Mouse (Mus musculus): ENCODE results near the gene Prpsap1. TPM values are rescaled to one million over a fixed set of nuclear protein-coding genes. Genes with fewer than 3 reads are reported as not detected.
A peak's percentile ranks its signal among the peaks of the same experiment; 100 is the strongest.

Prpsap1 gene
- 114 and 119 TPM in 2 replicates for polyA plus RNA-seq (2012; rRNA removed)

- DNase-seq (ENCODE audit: extremely low spot score in 1 of 2, low spot score in 1 of 2) = no peak
Observed at GRCm38 (mm10) chr11:116493795-116494252, at the start of gene Prpsap1. Gene Prpsap1, minus strand, starts transcription at chr11:116494202.

- peak in 1 of 2 experiments; percentile 65 for DNase-seq (ENCODE audit: extremely low spot score in 1 of 2, low spot score in 1 of 2)
Observed at GRCm38 (mm10) chr11:116543110-116543509, 49.1 kb upstream of the Prpsap1 start.

GRCm38 (mm10) chr11:116541183-116541582 lies 47.2 kb upstream of the Prpsap1 start:
- DNase-seq (ENCODE audit: extremely low spot score in 1 of 2, low spot score in 1 of 2) = no peak

- DNase-seq (ENCODE audit: extremely low spot score in 1 of 2, low spot score in 1 of 2) = no peak
Observed at GRCm38 (mm10) chr11:116538142-116538735, 44.2 kb upstream of the Prpsap1 start.

- DNase-seq (ENCODE audit: extremely low spot score in 1 of 2, low spot score in 1 of 2) = no peak
Observed at GRCm38 (mm10) chr11:116537388-116537787, 43.4 kb upstream of the Prpsap1 start.

GRCm38 (mm10) chr11:116536685-116537084 lies 42.7 kb upstream of the Prpsap1 start:
- DNase-seq (ENCODE audit: extremely low spot score in 1 of 2, low spot score in 1 of 2) = no peak

- DNase-seq (ENCODE audit: extremely low spot score in 1 of 2, low spot score in 1 of 2) = peak in 1 of 2 experiments; percentile 84
Observed at GRCm38 (mm10) chr11:116534154-116534865, 40.3 kb upstream of the Prpsap1 start.

GRCm38 (mm10) chr11:116533341-116534153 lies 39.5 kb upstream of the Prpsap1 start:
- no peak for DNase-seq (ENCODE audit: extremely low spot score in 1 of 2, low spot score in 1 of 2)

GRCm38 (mm10) chr11:116532810-116533338 lies 38.9 kb upstream of the Prpsap1 start:
- no peak for DNase-seq (ENCODE audit: extremely low spot score in 1 of 2, low spot score in 1 of 2)

- DNase-seq (ENCODE audit: extremely low spot score in 1 of 2, low spot score in 1 of 2) = no peak
Observed at GRCm38 (mm10) chr11:116532262-116532809, 38.3 kb upstream of the Prpsap1 start.

GRCm38 (mm10) chr11:116531371-116532191 lies 37.6 kb upstream of the Prpsap1 start:
- no peak for DNase-seq (ENCODE audit: extremely low spot score in 1 of 2, low spot score in 1 of 2)

- DNase-seq (ENCODE audit: extremely low spot score in 1 of 2, low spot score in 1 of 2) = no peak
Observed at GRCm38 (mm10) chr11:116530187-116531147, 36.5 kb upstream of the Prpsap1 start, which contains the start of gene Sphk1. Gene Sphk1, plus strand, starts transcription at chr11:116530925.

- no peak for DNase-seq (ENCODE audit: extremely low spot score in 1 of 2, low spot score in 1 of 2)
Observed at GRCm38 (mm10) chr11:116528636-116529320, 34.8 kb upstream of the Prpsap1 start.

- DNase-seq (ENCODE audit: extremely low spot score in 1 of 2, low spot score in 1 of 2) = no peak
Observed at GRCm38 (mm10) chr11:116523699-116524189, 29.7 kb upstream of the Prpsap1 start.

GRCm38 (mm10) chr11:116522886-116523698 lies 29.1 kb upstream of the Prpsap1 start:
- no peak for DNase-seq (ENCODE audit: extremely low spot score in 1 of 2, low spot score in 1 of 2)

GRCm38 (mm10) chr11:116522046-116522445 lies 28.0 kb upstream of the Prpsap1 start:
- DNase-seq (ENCODE audit: extremely low spot score in 1 of 2, low spot score in 1 of 2) = no peak

GRCm38 (mm10) chr11:116521143-116521542 lies 27.1 kb upstream of the Prpsap1 start:
- no peak for DNase-seq (ENCODE audit: extremely low spot score in 1 of 2, low spot score in 1 of 2)
